Mouse (Mus musculus): ENCODE data around the gene Rictor. TPM values are rescaled to one million over a fixed set of nuclear protein-coding genes. Genes with fewer than 3 reads are reported as not detected.
A peak's percentile ranks its signal among the peaks of the same experiment; 100 is the strongest.

Rictor gene
- polyA plus RNA-seq (2015; fragmentation: Nextera tagmentation; extraction: Ambion mirVana) = 62.0 and 63.8 TPM in 2 replicates

GRCm38 (mm10) chr15:6707936-6708525 lies at the start of gene Rictor:
Gene Rictor, plus strand, starts transcription at chr15:6708379.
- Histone ChIP-seq H3K4me3 (replicated peaks) (peak within 1 kb of the TSS; percentile 91), H3K36me3 (no peaks in the 10 kb centered on the region), H3K4me1 (replicated peaks) (peaks cover 30% of the 10 kb centered on the region), H3K27me3 (peaks cover 8% of the 10 kb centered on the region; the same call in 1 of the 2 replicates), H3K9me3 (no peaks in the 10 kb centered on the region), H3K4me2 (replicated peaks) (peak within 1 kb of the TSS; percentile 77), H3K27ac (peak within 1 kb of the TSS; percentile 97), H3K9ac (replicated peaks) (peak within 1 kb of the TSS; percentile 94)
- peak; percentile 90 for ATAC-seq
- under 1% methylated on average over 51 of the region's 82 CpGs for WGBS

GRCm38 (mm10) chr15:6661951-6662350 lies 46.2 kb upstream of the Rictor start:
- Histone ChIP-seq H3K4me3 (replicated peaks) (no peak overlapping the region), H3K4me1 (replicated peaks) (no peaks in the 10 kb centered on the region), H3K4me2 (replicated peaks) (no peak overlapping the region), H3K9me3 (no peaks in the 10 kb centered on the region), H3K27ac (no peak overlapping the region), H3K27me3 (no peaks in the 10 kb centered on the region), H3K9ac (replicated peaks) (no peak overlapping the region), H3K36me3 (no peaks in the 10 kb centered on the region)
- 51% methylated on average over 3 of the region's 3 CpGs for WGBS
- no peak for ATAC-seq

- no peaks in the 10 kb centered on the region for H3K27me3 ChIP-seq
- H3K9me3 ChIP-seq = no peaks in the 10 kb centered on the region
- H3K9ac ChIP-seq (replicated peaks) = no peak overlapping the region
- no peak overlapping the region for H3K4me3 ChIP-seq (replicated peaks)
- no peaks in the 10 kb centered on the region for H3K4me1 ChIP-seq (replicated peaks)
- no peaks in the 10 kb centered on the region for H3K36me3 ChIP-seq
- H3K4me2 ChIP-seq (replicated peaks) = no peak overlapping the region
- WGBS = 63% methylated on average over 7 of the region's 7 CpGs
- H3K27ac ChIP-seq = no peak overlapping the region
- no peak for ATAC-seq
These were observed 44.2 kb upstream of the Rictor start for GRCm38 (mm10) chr15:6663991-6664390.

GRCm38 (mm10) chr15:6666072-6666471 lies 42.1 kb upstream of the Rictor start:
- Histone ChIP-seq H3K27me3 (no peaks in the 10 kb centered on the region), H3K27ac (no peak overlapping the region), H3K4me2 (replicated peaks) (no peak overlapping the region), H3K4me3 (replicated peaks) (no peak overlapping the region), H3K4me1 (replicated peaks) (no peaks in the 10 kb centered on the region), H3K9me3 (no peaks in the 10 kb centered on the region), H3K9ac (replicated peaks) (no peak overlapping the region), H3K36me3 (no peaks in the 10 kb centered on the region)
- no peak for ATAC-seq
- WGBS = 59% methylated on average over 5 of the region's 5 CpGs

- WGBS = 42% methylated on average over 14 of the region's 14 CpGs
- Histone ChIP-seq H3K9me3 (no peaks in the 10 kb centered on the region), H3K9ac (replicated peaks) (no peak overlapping the region), H3K4me1 (replicated peaks) (no peaks in the 10 kb centered on the region), H3K27me3 (no peaks in the 10 kb centered on the region), H3K27ac (no peak overlapping the region), H3K4me2 (replicated peaks) (no peak overlapping the region), H3K36me3 (no peaks in the 10 kb centered on the region), H3K4me3 (replicated peaks) (no peak overlapping the region)
- no peak for ATAC-seq
These were observed 39.3 kb upstream of the Rictor start for GRCm38 (mm10) chr15:6668793-6669437.

GRCm38 (mm10) chr15:6678479-6678878 lies 29.7 kb upstream of the Rictor start:
- Histone ChIP-seq H3K27me3 (no peaks in the 10 kb centered on the region), H3K9me3 (no peaks in the 10 kb centered on the region), H3K4me2 (replicated peaks) (no peak overlapping the region), H3K4me3 (replicated peaks) (no peak overlapping the region), H3K27ac (no peak overlapping the region), H3K9ac (replicated peaks) (no peak overlapping the region), H3K4me1 (replicated peaks) (no peaks in the 10 kb centered on the region; the same call in 1 of the 2 replicates), H3K36me3 (no peaks in the 10 kb centered on the region)
- peak; percentile 84 for ATAC-seq
- 38% methylated on average over 2 of the region's 2 CpGs for WGBS

- ATAC-seq = no peak
- no peaks in the 10 kb centered on the region for H3K4me1 ChIP-seq (replicated peaks)
- 72% methylated on average over 2 of the region's 2 CpGs for WGBS
- no peak overlapping the region for H3K4me3 ChIP-seq (replicated peaks)
- no peak overlapping the region for H3K27ac ChIP-seq
- no peaks in the 10 kb centered on the region for H3K36me3 ChIP-seq
- no peaks in the 10 kb centered on the region for H3K9me3 ChIP-seq
- no peak overlapping the region for H3K9ac ChIP-seq (replicated peaks)
- peaks cover 8% of the 10 kb centered on the region; the same call in 1 of the 2 replicates for H3K27me3 ChIP-seq
- no peak overlapping the region for H3K4me2 ChIP-seq (replicated peaks)
These were observed 6.0 kb upstream of the Rictor start for GRCm38 (mm10) chr15:6702164-6702563.

GRCm38 (mm10) chr15:6705351-6705901 lies 2.8 kb upstream of the Rictor start:
- H3K36me3 ChIP-seq = no peaks in the 10 kb centered on the region
- H3K4me2 ChIP-seq (replicated peaks) = no peak overlapping the region
- no peak for ATAC-seq
- H3K4me3 ChIP-seq (replicated peaks) = no peak overlapping the region
- H3K27me3 ChIP-seq = peaks cover 8% of the 10 kb centered on the region; the same call in 1 of the 2 replicates
- no peaks in the 10 kb centered on the region for H3K9me3 ChIP-seq
- H3K27ac ChIP-seq = no peak overlapping the region
- H3K4me1 ChIP-seq (replicated peaks) = peaks cover 12% of the 10 kb centered on the region
- H3K9ac ChIP-seq (replicated peaks) = no peak overlapping the region
- 65% methylated on average over 7 of the region's 7 CpGs for WGBS

GRCm38 (mm10) chr15:6707551-6707935 lies 636 bp upstream of the Rictor start:
- Histone ChIP-seq H3K27ac (peak overlapping the region; percentile 97), H3K4me2 (replicated peaks) (peak overlapping the region; percentile 75), H3K9me3 (no peaks in the 10 kb centered on the region), H3K4me3 (replicated peaks) (peak overlapping the region; percentile 91), H3K9ac (replicated peaks) (peak overlapping the region; percentile 94), H3K36me3 (no peaks in the 10 kb centered on the region), H3K4me1 (replicated peaks) (peaks cover 25% of the 10 kb centered on the region), H3K27me3 (peaks cover 8% of the 10 kb centered on the region; the same call in 1 of the 2 replicates)
- WGBS = under 1% methylated on average over 43 of the region's 43 CpGs
- peak; percentile 71 for ATAC-seq

- Histone ChIP-seq H3K4me1 (replicated peaks) (peaks cover 38% of the 10 kb centered on the region), H3K27me3 (peaks cover 8% of the 10 kb centered on the region; the same call in 1 of the 2 replicates), H3K9ac (replicated peaks) (peak overlapping the region; percentile 94), H3K36me3 (no peaks in the 10 kb centered on the region), H3K4me3 (replicated peaks) (peak overlapping the region; percentile 91), H3K4me2 (replicated peaks) (peak overlapping the region; percentile 77), H3K9me3 (no peaks in the 10 kb centered on the region), H3K27ac (peak overlapping the region; percentile 97)
- ATAC-seq = peak; percentile 90
- under 1% methylated on average over 86 of the region's 89 CpGs for WGBS
These were observed 605 bp downstream of the Rictor start for GRCm38 (mm10) chr15:6708526-6709441.

- Histone ChIP-seq H3K4me3 (replicated peaks) (peak overlapping the region; percentile 91), H3K9ac (replicated peaks) (peak overlapping the region; percentile 94), H3K27me3 (peaks cover 8% of the 10 kb centered on the region; the same call in 1 of the 2 replicates), H3K9me3 (no peaks in the 10 kb centered on the region), H3K4me2 (replicated peaks) (peak overlapping the region; percentile 77), H3K36me3 (no peaks in the 10 kb centered on the region), H3K4me1 (replicated peaks) (peaks cover 43% of the 10 kb centered on the region), H3K27ac (no peak overlapping the region)
- whole genome bisulfite sequencing = 17% methylated on average over 8 of the region's 8 CpGs
- ATAC-seq = no peak
These were observed 1.4 kb downstream of the Rictor start for GRCm38 (mm10) chr15:6709618-6710017.
